Mouse (Mus musculus): ENCODE results near the gene Scube1.

The Scube1 gene

DNA sequence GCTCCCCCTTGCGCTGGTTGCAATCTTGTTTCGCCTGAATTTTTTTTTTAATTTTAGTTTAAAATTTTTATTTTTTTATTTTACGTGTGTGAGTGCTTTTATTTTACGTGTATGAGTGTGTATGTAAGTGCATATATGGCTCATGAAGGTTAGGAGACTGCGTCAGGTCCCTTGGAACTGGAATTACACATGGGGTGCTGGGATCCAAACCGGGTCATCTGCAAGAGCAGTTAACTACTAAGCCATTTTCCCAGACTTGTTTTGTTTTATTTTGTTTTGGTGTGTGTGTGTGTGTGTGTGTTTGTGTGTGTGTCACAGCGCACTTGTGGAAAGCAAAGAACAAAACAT lies 129.5 kb downstream of the Scube1 start:
- no peak for DNase-seq (ENCODE audit: low read depth)

- peak; percentile 84 for DNase-seq (ENCODE audit: low read depth)
Measured at GRCm38 (mm10) chr15:83594513-83595363, 130.1 kb downstream of the Scube1 start, which contains the start of gene Ttll12. Ttll12 (minus strand) TSS chr15:83595157.

DNA sequence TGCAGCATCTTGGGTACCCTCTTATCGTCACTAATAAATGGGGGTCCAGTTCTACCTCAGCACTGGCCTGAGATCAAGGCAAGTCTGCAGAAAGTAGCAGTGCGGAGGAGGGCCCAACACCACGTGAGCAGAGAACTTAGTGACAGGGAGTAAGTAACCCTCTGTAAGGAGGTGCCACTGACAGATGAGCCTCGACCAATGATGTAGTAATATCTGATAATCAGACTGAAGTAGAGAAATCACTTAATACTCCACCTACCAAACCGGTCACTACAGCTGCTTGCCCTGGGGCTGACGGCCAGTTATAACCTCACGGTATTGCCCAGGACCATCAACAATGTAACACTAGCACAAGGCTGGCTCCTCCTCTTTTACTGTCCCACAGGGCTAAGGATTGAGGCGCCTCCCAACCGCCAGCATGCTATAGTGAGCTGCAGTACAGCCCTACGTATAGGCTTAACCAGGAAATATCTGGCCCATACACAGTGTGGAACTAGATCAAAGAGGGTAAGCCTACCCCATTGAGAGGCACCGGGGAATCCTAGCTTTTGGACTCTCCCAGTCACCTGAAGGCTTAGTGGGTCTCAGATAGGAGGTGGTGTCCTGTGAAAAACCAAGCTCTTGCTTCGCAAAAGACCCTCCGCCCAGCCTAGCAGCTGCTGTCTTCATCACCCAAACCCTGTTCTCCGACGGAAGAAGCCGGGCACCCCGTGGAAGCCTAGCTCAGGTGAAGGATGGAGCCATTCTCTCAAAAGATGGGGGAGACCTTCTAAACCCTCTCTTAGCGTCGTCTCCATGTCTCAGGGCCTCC lies 130.9 kb downstream of the Scube1 start:
- peak; percentile 44 for DNase-seq (ENCODE audit: low read depth)

- no peak for DNase-seq (ENCODE audit: low read depth)
Measured at GRCm38 (mm10) chr15:83593189-83593585, 131.6 kb downstream of the Scube1 start.

- no peak for DNase-seq (ENCODE audit: low read depth)
Measured at GRCm38 (mm10) chr15:83592260-83593188, 132.3 kb downstream of the Scube1 start.

- DNase-seq (ENCODE audit: low read depth): no peak
Measured at GRCm38 (mm10) chr15:83591758-83592157, 133.1 kb downstream of the Scube1 start.

DNA sequence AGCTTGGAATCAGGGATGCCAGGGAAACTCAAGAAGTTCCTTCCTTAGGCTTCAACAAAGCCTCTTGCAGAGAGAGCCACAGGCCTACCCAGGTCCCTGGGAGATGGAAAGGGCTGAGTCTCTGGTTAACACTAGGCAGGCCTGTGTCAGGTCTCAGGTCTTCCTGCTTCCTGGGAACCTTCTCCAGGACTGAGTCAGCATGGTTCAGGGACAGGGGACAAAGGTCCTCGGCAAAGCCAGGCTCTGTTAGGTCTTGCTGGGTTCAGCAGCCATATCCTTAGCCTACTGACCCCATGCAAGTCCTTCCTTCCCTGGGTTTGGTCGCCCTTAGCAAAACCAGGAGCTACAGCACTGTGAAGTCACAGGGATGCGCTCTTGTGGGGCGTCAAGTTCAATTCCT lies 134.0 kb downstream of the Scube1 start:
- DNase-seq (ENCODE audit: low read depth): no peak

DNA sequence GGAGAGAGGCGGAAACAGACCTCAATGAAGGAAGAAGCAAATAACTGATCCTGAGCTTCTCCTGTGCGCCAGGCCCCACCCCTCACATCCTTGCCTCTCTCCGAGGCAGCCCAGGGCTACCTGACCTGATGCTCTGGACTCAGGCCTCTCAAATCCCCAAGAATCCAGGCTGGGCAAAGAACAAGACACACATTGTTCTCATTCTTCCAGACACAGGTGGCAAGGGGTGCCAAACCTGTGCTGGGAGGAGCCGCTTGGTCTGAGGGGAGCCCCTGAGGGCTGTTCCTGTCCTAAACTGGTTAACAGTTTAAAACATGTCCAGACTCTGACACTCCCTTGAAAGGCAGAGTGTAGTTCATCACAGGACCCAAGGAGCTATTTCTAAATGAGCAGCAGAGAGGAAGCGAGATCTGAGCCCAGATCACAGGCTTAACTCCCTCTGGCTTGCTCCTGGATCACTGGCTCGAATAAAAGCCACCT lies 140.0 kb downstream of the Scube1 start:
- DNase-seq (ENCODE audit: low read depth): no peak

DNA sequence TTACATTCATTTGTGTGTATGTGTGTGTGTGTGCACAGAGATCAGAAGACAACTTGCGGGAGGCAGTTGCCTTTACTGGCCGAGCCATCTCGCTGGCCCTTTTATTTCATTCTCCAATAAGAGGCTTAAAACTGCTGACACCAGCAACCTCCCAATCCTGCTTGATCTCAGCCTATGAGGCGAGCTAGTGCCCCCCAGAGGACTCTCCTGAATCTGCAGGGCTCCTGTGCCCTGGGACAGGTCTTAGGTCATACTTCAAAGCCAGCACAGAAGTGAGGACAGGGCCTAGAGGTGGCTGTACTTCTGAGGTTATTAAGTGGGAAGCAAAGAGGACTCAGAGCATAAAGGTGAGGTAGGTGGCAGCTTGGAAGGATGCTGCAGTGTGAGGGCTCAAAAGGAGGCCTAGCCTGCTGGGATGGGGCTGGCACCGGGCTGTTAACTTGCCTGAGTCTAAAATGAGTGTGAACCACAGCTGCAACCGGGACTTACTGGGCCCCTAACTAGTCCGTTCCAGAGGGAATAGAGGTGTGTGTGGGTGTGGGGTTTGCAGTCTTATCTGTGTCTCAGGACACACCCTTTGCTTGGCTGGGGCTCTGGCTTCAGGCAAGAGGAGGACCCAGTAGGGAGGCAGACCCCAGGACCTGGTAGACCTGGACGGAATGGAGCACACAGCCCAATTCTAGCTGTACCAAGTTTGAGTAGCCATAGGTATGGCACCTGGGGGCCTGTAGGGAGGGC lies 141.2 kb downstream of the Scube1 start:
- peak; percentile 62 for DNase-seq (ENCODE audit: low read depth)

- no peak for DNase-seq (ENCODE audit: low read depth)
Measured at GRCm38 (mm10) chr15:83582931-83583330, 141.9 kb downstream of the Scube1 start.

DNA sequence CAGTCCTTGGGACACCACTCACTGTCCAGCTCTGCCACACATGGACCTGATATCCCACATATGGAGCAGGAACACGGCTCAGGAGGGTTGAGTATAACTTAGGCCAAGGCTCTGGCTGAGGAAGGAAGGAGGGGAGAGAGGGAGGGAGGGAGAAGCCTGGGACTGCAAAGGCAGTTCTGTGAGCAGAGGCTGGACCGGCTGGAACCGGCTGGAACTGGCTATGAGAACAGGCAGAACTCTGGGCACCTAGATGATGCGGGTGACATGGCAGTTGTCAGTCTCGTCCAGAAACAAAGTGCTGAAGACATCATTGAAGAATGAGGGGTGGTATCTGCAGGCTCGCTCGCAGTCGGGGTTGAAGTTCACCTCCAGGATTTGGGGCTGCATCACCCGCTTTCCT lies 148.2 kb downstream of the Scube1 start:
- DNase-seq (ENCODE audit: low read depth): no peak

GRCm38 (mm10) chr15:83575543-83575942 lies 149.3 kb downstream of the Scube1 start:
- no peak for DNase-seq (ENCODE audit: low read depth)

DNA sequence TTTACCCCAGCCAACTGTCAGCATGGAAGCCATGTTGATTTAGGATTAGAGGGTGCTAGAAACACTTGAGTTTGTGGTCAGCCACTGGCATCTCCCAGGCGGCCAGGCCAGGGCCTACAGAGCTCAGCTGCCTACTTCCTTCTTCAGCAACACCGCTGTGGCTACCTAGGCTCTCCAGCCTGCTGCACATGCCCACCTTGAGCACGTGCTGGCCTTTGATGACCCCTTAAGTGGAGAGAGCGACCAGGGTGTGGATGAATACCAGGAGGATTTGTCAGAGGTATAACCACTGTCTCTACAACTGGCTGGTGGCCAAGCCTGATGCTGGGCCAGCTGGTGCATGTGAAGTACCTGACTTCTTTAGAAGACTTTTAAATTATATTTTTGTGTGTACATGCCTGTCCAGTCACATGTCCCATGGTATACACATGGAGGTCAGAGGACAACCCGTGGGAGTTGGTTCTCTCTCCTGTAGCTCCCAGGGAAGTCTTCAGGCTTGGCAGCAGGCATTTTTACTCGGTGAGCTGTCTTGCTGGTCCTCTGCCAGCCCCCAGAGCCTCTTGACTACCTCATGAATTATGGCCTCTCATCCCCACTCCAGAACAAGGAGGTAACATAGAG lies 150.0 kb downstream of the Scube1 start:
- DNase-seq (ENCODE audit: low read depth): no peak

- no peak for DNase-seq (ENCODE audit: low read depth)
Measured at GRCm38 (mm10) chr15:83573606-83574005, 151.2 kb downstream of the Scube1 start.

DNA sequence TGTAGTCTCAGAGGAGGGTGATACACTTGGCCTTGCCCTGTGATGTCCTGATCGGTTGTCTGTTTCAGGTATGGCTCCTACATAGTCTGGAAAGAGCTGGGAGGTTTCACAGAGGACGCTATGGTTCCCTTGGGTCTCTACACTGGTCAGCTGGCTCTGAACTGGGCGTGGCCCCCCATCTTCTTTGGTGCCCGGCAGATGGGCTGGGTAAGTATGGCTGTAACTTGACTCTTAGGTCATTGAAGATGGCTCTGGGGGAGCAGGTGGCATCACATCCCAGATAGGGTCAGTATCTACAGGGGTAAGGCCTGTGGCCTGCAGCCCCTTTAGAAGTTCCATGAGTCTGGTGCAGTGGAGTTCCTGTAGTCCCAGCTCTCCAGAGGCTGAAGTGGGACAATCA lies 152.7 kb downstream of the Scube1 start:
- no peak for DNase-seq (ENCODE audit: low read depth)

DNA sequence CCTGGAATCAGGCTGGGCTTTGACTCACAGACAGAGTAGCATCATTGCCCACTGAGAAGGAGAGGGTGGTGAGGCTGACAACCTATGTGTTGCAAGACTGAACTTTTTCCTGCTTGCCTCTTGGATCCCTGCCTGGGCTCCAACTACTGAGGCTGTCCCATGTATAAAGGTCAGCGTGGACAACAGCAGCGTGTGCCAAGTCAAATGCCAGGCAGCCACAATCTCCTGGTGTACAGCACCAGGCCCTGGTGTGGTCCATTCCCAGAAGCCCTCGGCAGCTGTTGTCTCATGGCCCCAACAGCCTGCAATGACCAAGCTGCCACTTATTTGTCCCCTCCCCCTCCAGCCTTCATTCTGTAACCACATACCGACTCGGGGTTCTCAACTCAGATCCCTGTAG lies 153.2 kb downstream of the Scube1 start:
- no peak for DNase-seq (ENCODE audit: low read depth)

- DNase-seq (ENCODE audit: low read depth): peak; percentile 70
Measured at GRCm38 (mm10) chr15:83570641-83571040, 154.2 kb downstream of the Scube1 start.

DNA sequence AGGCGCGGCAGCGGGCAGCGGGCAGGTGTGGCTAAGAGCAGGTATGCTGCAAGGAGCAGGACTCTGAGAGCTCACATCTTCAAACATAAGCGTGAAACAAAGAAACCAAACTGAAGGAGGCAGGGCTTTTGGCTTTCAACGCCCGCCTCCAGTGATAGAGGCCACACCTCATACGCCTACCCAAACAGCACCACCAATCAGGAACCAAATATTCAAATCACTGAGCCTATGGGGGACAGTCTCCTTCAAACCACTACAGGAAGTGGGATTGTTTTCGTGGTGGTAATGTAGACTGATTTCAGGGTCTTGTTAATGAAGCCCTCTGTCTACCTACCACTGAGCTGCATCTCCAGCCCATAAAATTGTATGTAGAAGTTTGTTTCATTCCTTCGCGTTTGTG lies 155.1 kb downstream of the Scube1 start:
- DNase-seq (ENCODE audit: low read depth): peak; percentile 38

DNA sequence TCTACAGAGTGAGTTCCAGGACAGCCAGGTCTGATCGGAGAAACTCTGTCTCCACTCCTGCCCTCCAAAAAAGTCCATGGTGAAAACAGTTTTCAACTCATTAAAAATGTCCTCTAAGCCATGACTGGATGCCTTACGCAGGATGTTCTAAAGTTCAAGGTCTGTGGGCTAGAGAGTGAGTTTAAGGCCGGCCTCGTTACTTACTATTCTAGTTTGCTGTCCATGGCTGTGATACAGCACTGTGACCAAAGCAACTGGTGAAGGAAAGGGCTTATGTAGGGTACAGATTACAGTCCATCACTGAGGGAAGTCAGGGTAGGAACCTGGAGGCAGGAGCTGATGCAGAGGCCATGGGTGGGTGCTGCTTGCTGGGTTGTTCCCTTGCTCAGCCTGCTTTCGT lies 156.3 kb downstream of the Scube1 start:
- no peak for DNase-seq (ENCODE audit: low read depth)

- DNase-seq (ENCODE audit: low read depth): no peak
Measured at GRCm38 (mm10) chr15:83567728-83568127, 157.1 kb downstream of the Scube1 start.

GRCm38 (mm10) chr15:83566006-83566405 lies 158.8 kb downstream of the Scube1 start:
- no peak for DNase-seq (ENCODE audit: low read depth)

All from naive thymus-derived CD4-positive, alpha-beta T cell, adult 2 months (primary cell).